Mouse (Mus musculus): ENCODE measurements around the gene Kntc1.

The Kntc1 gene

DNA sequence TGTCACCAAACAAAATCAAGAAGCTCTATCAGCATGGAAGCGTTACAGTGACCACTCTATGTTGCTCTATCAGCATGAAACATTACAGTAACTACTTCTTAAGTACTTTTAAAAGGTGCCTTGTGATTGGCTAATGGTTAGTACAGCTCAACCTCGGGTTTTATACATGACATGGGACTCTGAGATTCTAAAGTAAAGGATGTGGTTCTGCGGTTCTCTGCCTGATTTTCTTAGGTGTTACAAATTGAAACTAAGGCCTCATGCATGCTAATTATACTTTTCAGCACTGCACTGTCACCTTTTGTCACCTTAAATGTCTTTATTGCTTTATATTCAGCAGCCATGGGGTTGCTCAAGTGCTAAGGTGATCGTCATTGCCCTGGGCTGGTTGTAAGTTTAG, 32.3 kb downstream of the Kntc1 start:
- Histone ChIP-seq H3K36me3 (ENCODE audit: insufficient read depth, low read length) (peaks cover 100% of the 10 kb centered on the region), H3K9me3 (ENCODE audit: low read length) (no peaks in the 10 kb centered on the region), H3K27me3 (ENCODE audit: insufficient read depth, low read length) (no peaks in the 10 kb centered on the region), H3K4me3 (replicated peaks; ENCODE audit: low read length) (no peak overlapping the region), H3K4me1 (replicated peaks; ENCODE audit: low read depth, low read length) (no peaks in the 10 kb centered on the region)
- no peak for TF ChIP-seq NANOG (IDR thresholded peaks at IDR 0.05; ENCODE audit: borderline replicate concordance, low read length)
- no peak for TF ChIP-seq CTCF (conservative IDR thresholded peaks at IDR 0.05; ENCODE audit: low read length)
- no peak for TF ChIP-seq POU5F1 (IDR thresholded peaks at IDR 0.05; ENCODE audit: borderline replicate concordance, low read length)

DNA sequence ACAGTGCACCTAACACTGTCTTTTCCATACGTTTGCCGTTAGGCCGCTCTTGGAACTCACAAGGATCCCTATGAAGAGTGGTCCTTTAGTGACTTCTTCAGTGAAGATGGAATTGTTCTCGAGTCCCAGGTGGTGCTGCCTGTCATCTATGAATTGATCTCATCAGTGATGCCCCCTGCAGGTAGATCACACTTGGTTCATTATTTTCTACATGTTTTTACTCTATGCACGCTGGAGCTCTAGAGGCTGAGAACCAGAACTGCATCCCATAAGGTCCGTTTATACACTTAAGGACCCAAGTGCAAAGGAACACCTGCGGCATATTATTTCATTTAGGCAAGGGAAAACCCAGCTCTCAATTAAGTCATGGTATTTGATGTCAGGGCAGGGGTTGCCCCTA, 39.5 kb downstream of the Kntc1 start:
- Histone ChIP-seq H3K9me3 (ENCODE audit: low read length) (no peaks in the 10 kb centered on the region), H3K4me3 (replicated peaks; ENCODE audit: low read length) (no peak overlapping the region), H3K4me1 (replicated peaks; ENCODE audit: low read depth, low read length) (no peaks in the 10 kb centered on the region), H3K27me3 (ENCODE audit: insufficient read depth, low read length) (no peaks in the 10 kb centered on the region), H3K36me3 (ENCODE audit: insufficient read depth, low read length) (peaks cover 95% of the 10 kb centered on the region)
- TF ChIP-seq CTCF (conservative IDR thresholded peaks at IDR 0.05; ENCODE audit: low read length) (peak; percentile 38), NANOG (IDR thresholded peaks at IDR 0.05; ENCODE audit: borderline replicate concordance, low read length) (no peak)

DNA sequence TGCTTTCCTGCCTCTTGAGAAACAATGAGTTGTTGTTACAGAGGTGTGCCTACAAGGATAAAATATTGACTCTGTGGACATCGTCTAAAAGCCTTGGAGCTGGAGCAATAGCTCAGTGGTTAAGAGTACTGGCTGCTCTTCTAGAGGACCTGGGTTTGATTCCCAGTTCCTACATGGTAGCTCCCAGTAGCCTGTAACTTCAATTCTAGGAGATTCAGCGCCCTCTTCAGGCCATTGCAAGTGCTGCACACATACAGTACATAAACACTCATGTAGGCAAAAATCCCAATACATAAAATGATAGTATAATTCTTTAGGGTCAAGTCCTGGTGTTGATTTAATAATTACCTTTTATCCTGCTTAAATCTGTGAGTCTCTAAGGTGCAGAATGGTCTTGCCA, 43.6 kb downstream of the Kntc1 start:
- Histone ChIP-seq H3K9me3 (ENCODE audit: low read length) (no peaks in the 10 kb centered on the region), H3K4me1 (replicated peaks; ENCODE audit: low read depth, low read length) (no peaks in the 10 kb centered on the region), H3K36me3 (ENCODE audit: insufficient read depth, low read length) (peaks cover 95% of the 10 kb centered on the region), H3K27me3 (ENCODE audit: insufficient read depth, low read length) (no peaks in the 10 kb centered on the region), H3K4me3 (replicated peaks; ENCODE audit: low read length) (no peak overlapping the region)
- peak; percentile 40 for TF ChIP-seq CTCF (conservative IDR thresholded peaks at IDR 0.05; ENCODE audit: low read length)
- no peak for TF ChIP-seq NANOG (IDR thresholded peaks at IDR 0.05; ENCODE audit: borderline replicate concordance, low read length)

DNA sequence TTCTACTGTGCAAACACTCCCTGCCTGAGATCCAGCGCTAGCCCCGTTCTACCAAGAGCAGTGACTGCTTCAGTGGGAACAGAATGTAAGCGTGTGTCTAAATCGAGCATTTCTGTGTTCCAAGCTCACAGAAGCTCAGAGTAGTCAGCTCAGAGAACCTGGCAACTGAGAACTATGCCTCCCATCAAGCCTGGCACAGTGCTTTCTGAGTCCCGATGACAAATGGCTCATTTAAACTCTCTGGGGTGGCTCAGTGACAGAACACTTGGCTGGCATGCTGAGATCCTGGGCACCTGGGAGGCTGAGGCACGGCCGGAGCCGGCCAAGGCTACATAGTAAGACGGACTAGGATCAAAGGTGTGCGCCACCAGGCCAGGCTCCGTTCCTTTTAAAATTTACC, 56.8 kb downstream of the Kntc1 start:
- Histone ChIP-seq H3K36me3 (ENCODE audit: insufficient read depth, low read length) (peaks cover 98% of the 10 kb centered on the region), H3K9me3 (ENCODE audit: low read length) (peaks cover 13% of the 10 kb centered on the region), H3K4me3 (replicated peaks; ENCODE audit: low read length) (no peak overlapping the region), H3K4me1 (replicated peaks; ENCODE audit: low read depth, low read length) (no peaks in the 10 kb centered on the region), H3K27me3 (ENCODE audit: insufficient read depth, low read length) (no peaks in the 10 kb centered on the region)
- no peak for TF ChIP-seq NANOG (IDR thresholded peaks at IDR 0.05; ENCODE audit: borderline replicate concordance, low read length)
- TF ChIP-seq POU5F1 (IDR thresholded peaks at IDR 0.05; ENCODE audit: borderline replicate concordance, low read length): no peak

DNA sequence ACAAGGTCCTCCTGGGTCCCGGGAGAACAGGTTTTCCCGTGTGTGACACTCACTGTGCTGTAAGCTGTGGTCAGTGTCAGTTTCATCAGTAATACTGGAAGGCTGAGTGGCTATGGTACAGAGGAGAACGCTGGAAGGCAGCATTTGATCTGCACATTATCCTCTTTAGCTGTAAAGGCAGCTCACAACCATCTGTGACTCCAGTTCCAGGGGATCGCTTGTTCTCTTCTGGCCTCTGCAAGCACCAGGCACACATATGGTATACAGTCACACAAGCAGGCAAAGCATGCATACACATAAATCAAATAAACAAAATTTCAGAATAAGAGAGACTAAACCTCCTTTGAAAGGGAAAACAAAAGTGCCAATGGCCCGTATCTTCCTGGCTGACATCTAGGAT, 59.0 kb downstream of the Kntc1 start:
- Histone ChIP-seq H3K4me3 (replicated peaks; ENCODE audit: low read length) (no peak overlapping the region), H3K4me1 (replicated peaks; ENCODE audit: low read depth, low read length) (no peaks in the 10 kb centered on the region)
- TF ChIP-seq CTCF (conservative IDR thresholded peaks at IDR 0.05; ENCODE audit: low read length) (no peak), NANOG (IDR thresholded peaks at IDR 0.05; ENCODE audit: borderline replicate concordance, low read length) (no peak), POU5F1 (IDR thresholded peaks at IDR 0.05; ENCODE audit: borderline replicate concordance, low read length) (no peak)

DNA sequence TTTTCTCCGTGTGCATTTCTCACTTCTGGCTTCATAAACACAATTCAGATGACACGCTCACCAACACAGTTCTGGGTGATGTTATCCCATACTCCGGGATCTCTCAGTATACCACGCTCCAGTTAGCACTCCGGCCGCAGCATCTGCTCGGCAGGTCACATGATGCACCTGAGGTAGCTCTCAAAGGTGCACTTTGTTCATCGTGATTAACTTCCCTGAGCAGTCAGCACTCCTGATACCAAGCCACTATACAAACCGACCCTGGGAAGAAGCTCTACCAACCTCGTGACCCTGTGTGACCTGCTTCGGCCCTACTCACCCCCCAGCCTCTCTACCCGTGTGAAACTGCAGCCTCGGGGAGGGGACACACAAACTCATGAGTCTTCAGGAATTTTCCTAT, 59.6 kb downstream of the Kntc1 start:
- peaks cover 13% of the 10 kb centered on the region for H3K9me3 ChIP-seq (ENCODE audit: low read length)
- no peaks in the 10 kb centered on the region for H3K4me1 ChIP-seq (replicated peaks; ENCODE audit: low read depth, low read length)
- no peak overlapping the region for H3K4me3 ChIP-seq (replicated peaks; ENCODE audit: low read length)
- H3K36me3 ChIP-seq (ENCODE audit: insufficient read depth, low read length): peaks cover 95% of the 10 kb centered on the region
- TF ChIP-seq NANOG (IDR thresholded peaks at IDR 0.05; ENCODE audit: borderline replicate concordance, low read length): no peak
- TF ChIP-seq POU5F1 (IDR thresholded peaks at IDR 0.05; ENCODE audit: borderline replicate concordance, low read length): no peak
- TF ChIP-seq CTCF (conservative IDR thresholded peaks at IDR 0.05; ENCODE audit: low read length): no peak
- no peaks in the 10 kb centered on the region for H3K27me3 ChIP-seq (ENCODE audit: insufficient read depth, low read length)

More for the DNA sequence above, 59.0 kb downstream of the Kntc1 start:
- peaks cover 98% of the 10 kb centered on the region for H3K36me3 ChIP-seq (ENCODE audit: insufficient read depth, low read length)
- peaks cover 13% of the 10 kb centered on the region for H3K9me3 ChIP-seq (ENCODE audit: low read length)
- H3K27me3 ChIP-seq (ENCODE audit: insufficient read depth, low read length): no peaks in the 10 kb centered on the region

DNA sequence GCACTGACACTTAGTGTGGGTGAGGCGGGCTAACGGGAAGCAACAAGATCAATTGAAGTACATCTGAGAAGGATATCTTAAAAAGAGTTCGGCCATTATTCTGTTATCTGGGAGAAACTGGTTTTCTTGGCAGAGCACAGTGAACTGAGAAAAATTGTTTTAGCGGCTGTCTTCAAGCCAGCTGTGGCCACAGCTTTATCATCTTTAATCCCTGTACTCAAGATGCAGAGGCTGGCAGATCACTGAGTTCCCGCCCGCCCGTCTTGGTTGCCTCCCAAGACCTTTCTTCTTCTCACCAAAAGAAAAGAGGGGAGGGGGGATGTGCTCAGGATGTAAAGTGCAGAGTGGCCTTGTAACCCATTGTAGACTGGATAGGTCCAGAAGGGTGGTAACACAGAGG, 67.4 kb downstream of the Kntc1 start:
- TF ChIP-seq NANOG (IDR thresholded peaks at IDR 0.05; ENCODE audit: borderline replicate concordance, low read length) (no peak), CTCF (conservative IDR thresholded peaks at IDR 0.05; ENCODE audit: low read length) (no peak), POU5F1 (IDR thresholded peaks at IDR 0.05; ENCODE audit: borderline replicate concordance, low read length) (no peak)
- H3K27me3 ChIP-seq (ENCODE audit: insufficient read depth, low read length): no peaks in the 10 kb centered on the region
- no peak overlapping the region for H3K4me3 ChIP-seq (replicated peaks; ENCODE audit: low read length)
- no peaks in the 10 kb centered on the region for H3K9me3 ChIP-seq (ENCODE audit: low read length)
- H3K36me3 ChIP-seq (ENCODE audit: insufficient read depth, low read length): peaks cover 96% of the 10 kb centered on the region
- H3K4me1 ChIP-seq (replicated peaks; ENCODE audit: low read depth, low read length): no peaks in the 10 kb centered on the region

DNA sequence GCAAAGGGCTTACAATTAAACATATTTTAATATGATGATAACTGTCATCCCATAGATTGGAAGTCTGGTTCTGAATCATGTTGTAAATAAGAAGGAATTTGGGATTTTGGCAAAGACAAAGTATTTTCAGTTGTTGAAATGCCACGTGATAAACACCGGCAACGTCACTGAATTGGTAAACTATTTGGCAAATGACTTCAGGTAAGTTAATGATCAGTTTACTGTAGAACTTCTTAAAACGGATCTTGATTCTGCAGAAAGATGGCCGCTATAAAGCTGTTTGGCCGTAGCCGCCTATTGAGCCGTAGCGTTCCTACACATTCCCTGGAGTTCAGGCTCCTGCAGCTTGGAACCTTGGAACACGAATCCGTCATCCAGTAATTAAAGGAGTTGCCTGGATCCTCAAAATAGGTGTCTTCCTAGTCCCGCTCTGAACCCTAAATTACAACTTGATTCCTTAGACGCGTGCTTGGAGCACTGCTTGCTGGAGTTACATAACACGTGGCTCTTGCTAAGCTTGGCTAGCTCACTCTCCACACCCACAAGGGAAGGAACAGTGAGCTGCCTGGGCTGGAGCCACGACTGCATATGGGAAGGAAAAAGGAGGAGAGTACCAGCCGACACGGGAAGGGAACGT, 69.5 kb downstream of the Kntc1 start:
- Histone ChIP-seq H3K4me3 (replicated peaks; ENCODE audit: low read length) (no peak overlapping the region), H3K9me3 (ENCODE audit: low read length) (no peaks in the 10 kb centered on the region), H3K36me3 (ENCODE audit: insufficient read depth, low read length) (peaks cover 91% of the 10 kb centered on the region), H3K4me1 (replicated peaks; ENCODE audit: low read depth, low read length) (no peaks in the 10 kb centered on the region), H3K27me3 (ENCODE audit: insufficient read depth, low read length) (no peaks in the 10 kb centered on the region)
- TF ChIP-seq POU5F1 (IDR thresholded peaks at IDR 0.05; ENCODE audit: borderline replicate concordance, low read length) (no peak), NANOG (IDR thresholded peaks at IDR 0.05; ENCODE audit: borderline replicate concordance, low read length) (no peak), CTCF (conservative IDR thresholded peaks at IDR 0.05; ENCODE audit: low read length) (no peak)
